Mouse (Mus musculus) embryonic facial prominence, embryonic 11.5 days (tissue): ENCODE measurements at regions not wholly inside any gene's neighbourhood (a gene's known extent, or its start where the extent isn't known, plus 50 kb on each side); places are given as distances from the start of the nearest gene placed in this dataset.

Source experiments
- ATAC-seq: fragments of 200-750 bp; cut with Nextera tagmentation; replicated peaks from 2 replicates; pipeline ENCODE4 v1.8.0; 2017; ENCODE audit warnings: low read depth; ENCODE audit not compliant: insufficient number of reproducible peaks, low FRiP score, low TSS enrichment
- DNase-seq: peaks from one replicate; pipeline ENCODE4 v3.0.0-alpha.2; 2015; ENCODE audit warnings: low spot score
- H3K27ac ChIP-seq: fragments of 300-500 bp; sonication (generic); replicated peaks from 2 replicates; pipeline ENCODE4 v1.5.1; 2014; ENCODE audit warnings: mild to moderate bottlenecking, low read depth, low read length, control low read depth
- H3K27me3 ChIP-seq: fragments of 300-500 bp; sonication (generic); 2 replicates; pipeline ENCODE4 v1.6.1; 2014; ENCODE audit warnings: mild to moderate bottlenecking, low read length, moderate library complexity, mixed read lengths; ENCODE audit not compliant: control insufficient read depth, insufficient read depth
- H3K36me3 ChIP-seq: fragments of 300-500 bp; sonication (generic); replicated peaks from 2 replicates; pipeline ENCODE4 v1.6.1; 2014; ENCODE audit warnings: low read depth, mild to moderate bottlenecking, low read length, moderate library complexity, mixed read lengths; ENCODE audit not compliant: control insufficient read depth, insufficient read depth
- H3K4me1 ChIP-seq: fragments of 300-500 bp; sonication (generic); 2 replicates; pipeline ENCODE4 v1.6.1; 2014; ENCODE audit warnings: low read length, mixed read lengths; ENCODE audit not compliant: control insufficient read depth, insufficient read depth
- H3K4me2 ChIP-seq: fragments of 300-500 bp; sonication (generic); 2 replicates; pipeline ENCODE4 v1.6.1; 2014; ENCODE audit warnings: low read depth, mild to moderate bottlenecking, control low read depth, low read length, moderate library complexity
- H3K4me3 ChIP-seq: fragments of 300-500 bp; sonication (generic); 2 replicates; pipeline ENCODE4 v1.5.1; 2014; ENCODE audit warnings: low read depth, low read length, control low read depth
- H3K9ac ChIP-seq: fragments of 300-500 bp; sonication (generic); replicated peaks from 2 replicates; pipeline ENCODE4 v1.6.1; 2014; ENCODE audit warnings: mild to moderate bottlenecking, control low read depth, low read length
- H3K9me3 ChIP-seq: fragments of 300-500 bp; sonication (generic); replicated peaks from 2 replicates; pipeline ENCODE4 v1.6.1; 2016; ENCODE audit warnings: mild to moderate bottlenecking, low read length, inconsistent platforms, mixed read lengths; ENCODE audit not compliant: control insufficient read depth
- WGBS: fragments of 180-500 bp; shearing (Covaris S2); extraction: QIAGEN DNeasy Blood & Tissue Kit; methylation state at CpG from one replicate; pipeline ENCODE4 v1.1.7; 2014; 5-methylcytosine and 5-hydroxymethylcytosine counted together

DNA sequence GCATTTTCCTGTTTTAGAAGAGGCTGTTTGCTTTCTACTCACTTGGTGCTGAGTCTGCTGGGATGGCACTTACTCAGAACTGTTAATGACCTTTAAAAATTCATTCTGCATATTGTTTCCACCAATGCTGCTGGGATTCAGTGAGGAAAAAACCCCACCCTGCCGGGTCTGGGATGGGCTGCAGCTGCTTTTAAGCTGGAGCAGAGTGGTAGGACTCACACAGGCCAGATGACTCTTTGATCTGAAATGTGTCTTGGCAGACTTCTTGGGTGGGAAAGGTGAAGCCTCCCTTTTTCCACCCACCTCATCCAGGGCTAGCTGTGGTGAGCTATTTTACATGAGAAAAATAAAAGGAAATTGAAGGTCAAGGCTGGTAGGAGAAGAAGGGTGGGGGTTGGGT is 56.4 kb upstream of the Ddhd1 start:
- Histone ChIP-seq H3K9ac (no peak overlapping the region), H3K9me3 (no peaks in the 10 kb centered on the region), H3K4me3 (no peak overlapping the region), H3K4me2 (no peak overlapping the region), H3K36me3 (no peaks in the 10 kb centered on the region), H3K4me1 (no peaks in the 10 kb centered on the region), H3K27me3 (no peaks in the 10 kb centered on the region), H3K27ac (no peak overlapping the region)
- DNase-seq (no peak), ATAC-seq (no peak)
- 67% methylated on average over 1 of the region's 1 CpGs for WGBS

GRCm38 (mm10) chr14:45714786-45715185 is 56.8 kb upstream of the Ddhd1 start:
- Histone ChIP-seq H3K4me3 (no peak overlapping the region), H3K27ac (no peak overlapping the region), H3K9me3 (no peaks in the 10 kb centered on the region), H3K4me1 (no peaks in the 10 kb centered on the region), H3K4me2 (no peak overlapping the region), H3K9ac (no peak overlapping the region), H3K36me3 (no peaks in the 10 kb centered on the region), H3K27me3 (no peaks in the 10 kb centered on the region)
- DNase-seq (no peak), ATAC-seq (no peak)

DNA sequence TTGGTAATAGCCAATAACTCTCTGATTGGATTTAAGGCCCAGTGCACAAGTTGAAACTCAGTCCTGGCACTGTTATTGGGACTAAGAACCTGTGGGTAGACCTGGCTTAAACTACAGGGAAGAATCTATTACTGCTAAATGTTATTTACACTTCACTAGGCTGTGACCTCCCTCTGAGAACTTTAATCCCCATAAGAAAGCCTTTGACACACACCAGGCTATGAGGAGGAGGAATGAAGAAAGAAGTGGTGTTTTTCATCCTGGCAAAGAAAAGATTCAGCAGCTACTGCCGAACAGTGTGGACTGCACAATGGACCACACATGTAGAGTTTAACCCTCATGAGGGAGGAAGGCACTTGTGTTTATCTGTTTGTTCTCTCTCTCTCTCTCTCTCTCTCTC is 58.2 kb upstream of the Ddhd1 start:
- 12% methylated on average over 1 of the region's 1 CpGs for WGBS
- no peaks in the 10 kb centered on the region for H3K4me1 ChIP-seq
- ATAC-seq, result no peak
- H3K36me3 ChIP-seq, result no peaks in the 10 kb centered on the region
- no peak overlapping the region for H3K27ac ChIP-seq
- no peaks in the 10 kb centered on the region for H3K27me3 ChIP-seq
- DNase-seq, result no peak
- H3K4me3 ChIP-seq, result no peak overlapping the region
- H3K4me2 ChIP-seq, result no peak overlapping the region
- H3K9ac ChIP-seq, result no peak overlapping the region
- H3K9me3 ChIP-seq, result no peaks in the 10 kb centered on the region

- H3K9me3 ChIP-seq, result no peaks in the 10 kb centered on the region
- H3K27me3 ChIP-seq, result no peaks in the 10 kb centered on the region
- ATAC-seq, result no peak
- WGBS, result 46% methylated on average over 6 of the region's 6 CpGs
- H3K4me1 ChIP-seq, result no peaks in the 10 kb centered on the region
- no peaks in the 10 kb centered on the region for H3K36me3 ChIP-seq
- no peak overlapping the region for H3K4me3 ChIP-seq
- no peak overlapping the region for H3K27ac ChIP-seq
- no peak overlapping the region for H3K9ac ChIP-seq
- no peak for DNase-seq
- no peak overlapping the region for H3K4me2 ChIP-seq
Measured at GRCm38 (mm10) chr14:45722887-45723286, 64.9 kb upstream of the Ddhd1 start.

DNA sequence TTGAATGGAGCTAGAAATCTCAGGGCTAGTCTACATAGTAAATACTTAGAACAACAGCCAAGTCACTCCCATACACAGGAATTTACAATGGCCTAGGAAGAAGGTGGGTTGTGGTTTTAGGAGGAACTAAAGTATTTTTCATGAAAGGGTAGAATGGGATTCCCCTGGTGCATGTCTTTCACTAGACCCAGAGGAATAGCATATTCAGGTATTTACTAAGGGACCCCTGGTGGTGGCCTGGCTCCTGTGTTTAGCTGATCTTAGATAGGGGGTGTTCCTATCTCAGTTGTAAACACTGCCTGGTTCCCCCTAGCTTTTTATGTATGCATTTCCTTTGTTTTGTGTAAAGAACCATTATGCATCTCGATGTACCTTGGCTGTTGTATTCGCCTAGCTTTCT is 66.4 kb upstream of the Ddhd1 start:
- Histone ChIP-seq H3K27ac (no peak overlapping the region), H3K27me3 (no peaks in the 10 kb centered on the region), H3K4me1 (no peaks in the 10 kb centered on the region), H3K9me3 (no peaks in the 10 kb centered on the region), H3K4me3 (no peak overlapping the region), H3K4me2 (no peak overlapping the region), H3K9ac (no peak overlapping the region), H3K36me3 (no peaks in the 10 kb centered on the region)
- WGBS, result 95% methylated on average over 2 of the region's 2 CpGs
- no peak for ATAC-seq
- no peak for DNase-seq

GRCm38 (mm10) chr14:45734530-45735410 is 76.8 kb upstream of the Ddhd1 start:
- no peak for ATAC-seq
- WGBS, result 75% methylated on average over 10 of the region's 10 CpGs

GRCm38 (mm10) chr14:45737966-45738365 is 80.0 kb upstream of the Ddhd1 start:
- DNase-seq (no peak), ATAC-seq (no peak)
- Histone ChIP-seq H3K4me1 (no peaks in the 10 kb centered on the region), H3K27me3 (no peaks in the 10 kb centered on the region), H3K9me3 (no peaks in the 10 kb centered on the region), H3K27ac (no peak overlapping the region), H3K4me2 (no peak overlapping the region), H3K4me3 (no peak overlapping the region), H3K36me3 (no peaks in the 10 kb centered on the region), H3K9ac (no peak overlapping the region)
- WGBS, result 91% methylated on average over 2 of the region's 2 CpGs

More at GRCm38 (mm10) chr14:45734530-45735410, 76.8 kb upstream of the Ddhd1 start:
- Histone ChIP-seq H3K36me3 (no peaks in the 10 kb centered on the region), H3K27me3 (no peaks in the 10 kb centered on the region), H3K4me3 (no peak overlapping the region), H3K4me2 (no peak overlapping the region), H3K9ac (no peak overlapping the region), H3K9me3 (no peaks in the 10 kb centered on the region), H3K4me1 (no peaks in the 10 kb centered on the region), H3K27ac (no peak overlapping the region)
- no peak for DNase-seq

- Histone ChIP-seq H3K27me3 (no peaks in the 10 kb centered on the region), H3K27ac (0 out of 2 replicates have a peak overlapping the region, but pooled peaks have one; percentile 8), H3K4me3 (no peak overlapping the region), H3K9ac (no peak overlapping the region), H3K4me1 (no peaks in the 10 kb centered on the region), H3K9me3 (no peaks in the 10 kb centered on the region), H3K4me2 (no peak overlapping the region), H3K36me3 (no peaks in the 10 kb centered on the region)
- DNase-seq, result peak; percentile 33
- ATAC-seq, result no peak
Measured at GRCm38 (mm10) chr14:45739638-45740037, 81.7 kb upstream of the Ddhd1 start.
